Mouse (Mus musculus): ENCODE data around the gene Srsf9.
"Not testable (repeated sequence)": the region's sequence is repeated elsewhere in the genome, so short reads cannot be mapped to it uniquely, and the experiment has no call there.

Gene Srsf9

DNA sequence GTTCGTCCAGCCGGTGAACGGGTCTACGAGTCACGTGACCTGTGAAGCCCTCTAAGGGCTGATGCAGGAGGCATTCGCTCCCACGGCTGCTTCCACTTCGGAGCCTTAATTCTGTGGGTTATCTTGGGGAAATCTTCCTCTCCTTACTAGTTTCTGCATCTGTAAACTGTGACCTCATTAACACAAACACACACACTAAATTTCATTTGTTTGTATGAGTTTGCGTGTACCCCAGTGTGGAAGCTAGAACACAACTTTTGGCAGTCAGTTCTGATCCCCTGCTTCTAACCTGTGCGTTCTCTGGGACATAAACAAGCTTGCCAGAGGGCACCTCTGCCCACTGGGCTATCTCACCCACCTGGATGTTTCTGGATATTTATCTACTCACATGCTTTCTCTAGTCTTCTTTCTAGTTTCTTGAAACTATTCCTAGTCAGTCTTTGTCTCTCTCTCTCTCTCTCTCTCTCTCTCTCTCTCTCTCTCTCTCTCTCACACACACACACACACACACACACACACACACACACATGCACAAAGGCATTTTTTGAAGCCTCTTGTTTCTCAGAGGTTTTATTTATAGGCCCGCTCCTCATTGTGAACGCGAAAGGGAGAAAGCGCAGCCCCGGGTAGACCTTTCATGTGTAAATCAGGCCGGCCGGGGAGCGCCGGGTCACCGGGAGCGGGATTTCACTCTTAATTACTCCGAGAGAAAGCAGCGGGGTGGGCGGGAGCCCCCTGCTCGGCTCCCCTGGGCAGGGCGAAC, 46.6 kb downstream of the Srsf9 start:
- no peak for DNase-seq (ENCODE audit: low spot score)

DNA sequence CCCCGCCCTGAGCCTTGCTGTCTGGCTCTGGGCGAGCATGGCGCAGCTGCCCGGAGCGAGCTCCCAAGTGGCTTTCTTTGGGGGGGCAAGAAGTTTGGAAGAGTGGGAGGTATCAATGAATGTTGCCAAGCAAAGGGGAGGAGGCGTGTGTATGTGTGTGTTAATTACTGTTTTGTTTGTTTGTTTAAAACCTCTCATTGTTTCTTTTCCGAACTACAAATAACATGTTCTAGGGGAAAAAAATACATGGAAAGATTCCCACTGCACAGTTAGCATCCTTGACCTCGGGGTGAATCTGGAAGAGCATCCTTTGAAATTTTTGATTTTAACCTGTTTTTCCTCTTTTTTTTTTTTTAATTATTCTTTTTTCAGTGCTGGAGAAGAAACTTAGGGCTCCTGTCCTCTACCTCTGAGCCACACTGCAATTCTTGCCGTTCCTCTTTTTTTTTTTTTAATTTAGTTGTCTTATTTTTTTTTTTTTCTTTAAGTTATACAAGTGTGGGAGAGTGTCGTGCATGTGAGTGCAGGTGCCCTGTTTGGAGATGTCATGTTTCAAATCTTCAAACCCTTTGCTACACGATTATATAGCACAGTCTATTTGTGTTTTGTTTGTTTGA, 47.3 kb downstream of the Srsf9 start:
- DNase-seq (ENCODE audit: low spot score): no peak

GRCm38 (mm10) chr5:115375436-115375835, 48.5 kb downstream of the Srsf9 start:
- no peak for DNase-seq (ENCODE audit: low spot score)

- not testable (repeated sequence) for DNase-seq (ENCODE audit: low spot score)
These were observed 51.9 kb downstream of the Srsf9 start for GRCm38 (mm10) chr5:115378882-115379281.

Data from layer of hippocampus, adult 11-12 months (tissue).